Mouse (Mus musculus) NIH3T3 (cell line): Measurements from ENCODE around the gene Lypd6b.

Experiments
- DNase-seq: peaks from one replicate; pipeline ENCODE4 v3.0.0-alpha.2; 2012; ENCODE audit warnings: low read depth

Lypd6b gene

DNA sequence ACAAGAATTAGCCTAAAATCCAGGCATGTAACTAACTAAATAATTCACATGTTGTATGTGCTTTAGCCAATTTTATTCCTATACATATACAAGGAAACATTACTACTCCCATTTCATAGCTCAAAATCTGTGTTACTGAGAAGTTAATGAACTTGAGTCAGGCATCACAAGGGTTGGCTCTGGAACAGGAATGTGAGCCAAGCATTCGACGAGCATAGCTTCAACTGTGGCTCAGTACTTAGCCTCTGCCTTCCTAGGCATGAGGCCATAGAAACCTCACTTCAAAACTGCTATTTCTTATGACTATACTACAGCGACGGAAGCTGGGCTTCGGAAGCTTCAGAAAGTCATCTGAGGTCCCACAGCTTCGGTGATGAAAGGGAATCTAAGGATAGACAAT, 152.9 kb downstream of the Lypd6b start:
- peak; percentile 71 for DNase-seq

DNA sequence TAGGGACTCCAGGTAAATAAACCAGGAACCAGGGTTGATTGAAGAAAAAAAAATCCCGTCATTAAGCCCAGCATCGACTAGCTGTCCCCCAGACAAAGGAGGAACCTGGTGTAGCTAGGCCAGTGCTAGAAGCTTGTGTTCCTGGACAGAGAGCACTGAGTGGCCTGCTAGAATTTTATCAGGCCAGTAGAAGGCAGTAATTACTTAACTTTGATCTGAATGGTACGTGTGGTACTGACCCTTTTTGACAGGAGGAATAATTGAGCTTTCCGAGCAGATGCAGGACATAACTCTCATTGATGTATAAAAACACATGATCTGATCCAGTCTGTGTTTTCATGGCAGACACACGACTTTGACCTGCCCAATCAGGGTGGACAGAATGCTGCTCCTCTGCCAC, 154.6 kb downstream of the Lypd6b start:
- no peak for DNase-seq

DNA sequence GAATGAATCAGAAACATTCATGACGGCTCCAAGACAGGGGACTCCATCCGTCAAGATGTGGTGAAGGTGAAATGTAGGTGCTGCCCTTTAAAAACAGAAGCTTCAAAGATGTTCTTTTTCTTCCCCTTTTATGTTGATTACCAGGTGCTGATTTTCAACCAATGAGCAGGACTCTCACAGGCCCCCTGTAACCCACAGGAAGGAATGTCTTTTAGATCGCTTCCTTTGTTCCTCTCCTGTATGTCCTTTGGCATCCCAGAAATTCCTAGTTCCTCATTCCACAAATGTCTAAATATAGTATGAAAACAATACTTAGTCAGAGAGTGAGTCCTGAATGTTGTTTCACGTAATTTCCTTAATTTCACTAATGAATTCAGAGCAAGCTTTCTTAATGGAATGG, 164.2 kb downstream of the Lypd6b start:
- no peak for DNase-seq

GRCm38 (mm10) chr2:49952632-49953293, 165.3 kb downstream of the Lypd6b start:
- DNase-seq, result no peak

DNA sequence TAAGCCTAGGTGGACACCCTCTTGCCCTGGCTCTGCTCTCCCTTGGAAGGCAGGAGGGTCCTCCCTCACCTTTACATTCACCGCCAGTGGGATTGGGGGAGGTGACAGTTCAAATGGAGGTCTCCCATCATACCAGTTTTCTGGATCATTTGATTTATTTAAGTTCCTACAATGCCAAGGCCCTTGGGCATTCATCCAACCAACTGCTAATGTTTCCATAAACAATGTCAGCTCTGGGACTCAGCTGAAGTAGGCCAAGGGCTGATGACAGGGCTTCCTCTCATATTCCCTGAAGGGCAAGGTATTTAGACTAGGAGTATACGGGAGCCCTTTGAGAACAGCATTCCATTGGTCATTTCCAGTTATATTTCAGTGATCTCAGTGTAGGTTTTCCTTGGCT, 170.0 kb downstream of the Lypd6b start:
- DNase-seq, result peak; percentile 8

- DNase-seq, result no peak
These were observed 174.5 kb downstream of the Lypd6b start for GRCm38 (mm10) chr2:49961991-49962390.

DNA sequence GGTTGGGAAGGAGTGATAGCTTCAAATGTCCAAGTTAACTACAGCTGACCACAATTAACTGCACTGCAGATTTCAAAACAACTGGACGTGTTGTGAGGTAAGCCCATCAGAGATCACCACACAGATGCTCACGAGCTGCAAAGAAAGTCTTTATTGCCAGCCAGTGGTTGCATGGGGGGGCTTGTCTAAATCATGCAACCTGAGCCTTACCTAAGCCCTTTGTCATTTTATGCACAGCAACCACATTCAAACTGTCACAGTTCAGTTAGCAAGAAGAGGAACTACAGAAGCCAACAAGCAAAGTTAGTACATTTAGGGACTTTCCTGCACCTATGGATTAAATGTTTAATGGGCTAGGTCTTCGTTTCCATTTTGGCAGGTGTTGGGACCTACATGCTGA, 177.4 kb downstream of the Lypd6b start:
- no peak for DNase-seq

- no peak for DNase-seq
These were observed 180.3 kb downstream of the Lypd6b start for GRCm38 (mm10) chr2:49967748-49968147.

DNA sequence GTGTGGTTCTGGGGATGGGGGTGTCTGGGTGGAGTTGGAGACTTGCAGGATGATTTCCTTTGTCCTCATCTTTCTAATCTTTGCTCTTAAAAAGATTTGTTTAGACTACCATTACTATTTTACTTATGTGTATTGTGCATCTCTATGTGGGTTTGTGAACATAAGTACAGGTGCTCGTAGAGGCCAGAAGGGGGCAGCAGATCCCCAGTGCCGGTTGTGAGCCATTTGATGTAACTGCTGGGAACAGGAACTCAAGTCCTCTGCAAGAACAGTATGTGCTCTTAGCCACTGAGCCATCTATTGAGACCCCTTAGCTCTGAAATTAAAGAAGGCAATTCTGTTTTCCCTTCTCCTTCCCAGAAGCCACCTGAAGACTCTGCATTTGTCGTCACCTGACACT, 183.5 kb downstream of the Lypd6b start:
- no peak for DNase-seq

DNA sequence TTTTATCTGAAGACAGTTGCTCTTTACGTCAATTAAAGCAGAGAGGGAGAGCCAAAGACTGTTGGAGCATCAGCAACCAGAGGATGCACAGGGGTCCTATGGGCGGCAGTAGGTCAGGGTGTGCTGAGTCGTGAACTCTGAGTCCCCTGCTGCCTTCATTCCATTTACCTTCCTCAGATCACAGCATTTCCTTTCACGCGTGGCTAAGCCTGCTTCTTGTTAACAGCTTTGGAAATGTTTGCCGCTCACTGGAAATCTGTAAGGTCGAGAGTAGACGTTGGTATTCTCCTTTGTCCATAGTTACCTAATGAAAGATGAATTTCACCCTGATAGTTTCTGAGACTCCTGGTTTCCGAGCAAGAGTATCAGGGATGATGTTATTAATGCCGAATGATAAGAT, 191.1 kb downstream of the Lypd6b start:
- DNase-seq, result no peak

DNA sequence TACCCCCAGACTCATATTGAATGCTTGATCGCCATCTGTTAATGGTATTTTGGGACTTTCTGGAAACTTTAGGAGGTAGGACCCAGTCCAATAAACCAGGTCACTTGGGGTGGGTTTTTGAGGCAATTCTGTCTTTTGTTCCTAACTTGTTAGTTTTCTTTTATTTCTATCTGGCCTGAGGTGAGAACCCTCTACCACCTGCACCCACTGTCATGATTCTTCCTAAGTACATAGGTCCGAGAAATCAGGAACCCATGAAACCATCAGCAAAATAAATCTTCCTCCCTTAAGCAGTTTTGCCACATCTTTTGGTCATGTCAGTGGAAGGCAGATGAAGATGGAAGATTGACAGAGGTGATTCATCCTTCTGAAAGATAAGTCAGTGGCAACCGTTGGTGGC, 192.5 kb downstream of the Lypd6b start:
- DNase-seq, result no peak

DNA sequence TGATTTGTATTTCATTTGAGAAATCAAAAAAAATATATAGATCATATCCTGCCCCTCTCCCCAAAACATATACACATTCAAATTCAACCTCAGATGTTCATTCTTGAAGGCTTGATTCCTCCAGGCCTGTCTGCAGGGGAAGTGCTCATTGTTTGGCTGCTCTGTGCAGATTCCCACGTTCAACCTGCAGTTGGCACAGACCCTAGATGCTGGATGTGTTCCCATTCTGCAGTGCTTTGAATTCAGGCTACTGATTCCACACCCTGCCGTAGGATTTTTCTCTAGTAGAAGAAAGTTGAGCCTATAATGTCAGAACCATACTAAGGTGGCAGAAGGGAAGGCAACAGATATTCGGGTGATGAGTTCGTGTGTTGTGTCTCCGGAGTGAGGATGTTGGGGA, 195.5 kb downstream of the Lypd6b start:
- DNase-seq, result no peak

GRCm38 (mm10) chr2:49984780-49985179, 197.3 kb downstream of the Lypd6b start:
- DNase-seq, result no peak

GRCm38 (mm10) chr2:49995841-49996240, 208.4 kb downstream of the Lypd6b start:
- DNase-seq, result no peak

DNA sequence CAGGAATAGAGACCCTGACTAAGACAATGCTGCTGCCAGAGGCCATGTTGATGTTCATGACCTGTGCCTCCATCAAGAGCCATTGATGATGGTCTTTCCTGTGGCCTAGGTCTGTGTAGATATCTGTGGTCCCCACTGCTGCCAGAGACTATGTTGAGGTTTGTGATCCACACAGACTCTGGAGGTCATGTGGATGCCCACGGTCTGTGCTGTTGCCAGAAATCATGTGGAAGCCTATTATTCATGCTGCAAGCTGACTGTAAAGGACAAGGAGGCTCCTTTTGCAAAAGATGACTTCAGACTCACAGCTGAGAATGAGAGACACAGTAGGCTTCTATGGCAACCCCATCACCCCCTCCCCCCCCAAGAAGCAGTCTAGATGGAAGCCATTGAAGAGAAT, 209.7 kb downstream of the Lypd6b start:
- DNase-seq, result no peak
